Mouse (Mus musculus) lung, embryonic 16.5 days (tissue): Measurements from ENCODE around the gene Dnah6. TPM values are rescaled to one million over a fixed set of nuclear protein-coding genes. Genes with fewer than 3 reads are reported as not detected.

ENCODE experiments used
- ATAC-seq: fragments of 200-750 bp; cut with Nextera tagmentation; 2 replicates; pipeline ENCODE4 v1.8.0; 2017; ENCODE audit warnings: low read depth, mild to moderate bottlenecking, moderate library complexity
- H3K27ac ChIP-seq: fragments of 300-500 bp; sonication (generic); 2 replicates; pipeline ENCODE4 v1.5.1; 2014; ENCODE audit warnings: mild to moderate bottlenecking, control low read depth, low read length
- H3K27me3 ChIP-seq: fragments of 300-500 bp; sonication (generic); 2 replicates; pipeline ENCODE4 v1.6.1; 2014; ENCODE audit warnings: low read depth, low read length, mixed read lengths; ENCODE audit not compliant: control insufficient read depth, insufficient read depth
- H3K36me3 ChIP-seq: fragments of 300-500 bp; sonication (generic); 2 replicates; pipeline ENCODE4 v1.6.1; 2014; ENCODE audit warnings: low read length; ENCODE audit not compliant: control insufficient read depth, insufficient read depth
- H3K4me1 ChIP-seq: fragments of 300-500 bp; sonication (generic); replicated peaks from 2 replicates; pipeline ENCODE4 v1.6.1; 2014; ENCODE audit warnings: low read length, mixed read lengths; ENCODE audit not compliant: control insufficient read depth, insufficient read depth
- H3K4me2 ChIP-seq: fragments of 300-500 bp; sonication (generic); 2 replicates; pipeline ENCODE4 v1.6.1; 2014; ENCODE audit warnings: low read depth, low read length, control low read depth
- H3K4me3 ChIP-seq: fragments of 300-500 bp; sonication (generic); 2 replicates; pipeline ENCODE4 v1.5.1; 2014; ENCODE audit warnings: mild to moderate bottlenecking, low read length, control low read depth
- H3K9ac ChIP-seq: fragments of 300-500 bp; sonication (generic); 2 replicates; pipeline ENCODE4 v1.6.1; 2014; ENCODE audit warnings: low read length, control low read depth
- H3K9me3 ChIP-seq: fragments of 300-500 bp; sonication (generic); 2 replicates; pipeline ENCODE4 v1.6.1; 2016; ENCODE audit warnings: low read length; ENCODE audit not compliant: control insufficient read depth
- whole genome bisulfite sequencing: fragments of 180-500 bp; shearing (Covaris S2); extraction: QIAGEN DNeasy Blood & Tissue Kit; methylation state at CpG from one replicate; pipeline ENCODE4 v1.1.7; 2014; 5-methylcytosine and 5-hydroxymethylcytosine counted together
- polyA plus RNA-seq: library from polyadenylated mRNA; unstranded; fragments of >200 nt; fragmentation: Nextera tagmentation; extraction: Ambion mirVana; gene quantifications from 2 replicates; pipeline ENCODE4 v1.2.1, GENCODE M21; 2015

Gene Dnah6
- polyA plus RNA-seq, 1 experiment from 2014 or later = 0.54 TPM

DNA sequence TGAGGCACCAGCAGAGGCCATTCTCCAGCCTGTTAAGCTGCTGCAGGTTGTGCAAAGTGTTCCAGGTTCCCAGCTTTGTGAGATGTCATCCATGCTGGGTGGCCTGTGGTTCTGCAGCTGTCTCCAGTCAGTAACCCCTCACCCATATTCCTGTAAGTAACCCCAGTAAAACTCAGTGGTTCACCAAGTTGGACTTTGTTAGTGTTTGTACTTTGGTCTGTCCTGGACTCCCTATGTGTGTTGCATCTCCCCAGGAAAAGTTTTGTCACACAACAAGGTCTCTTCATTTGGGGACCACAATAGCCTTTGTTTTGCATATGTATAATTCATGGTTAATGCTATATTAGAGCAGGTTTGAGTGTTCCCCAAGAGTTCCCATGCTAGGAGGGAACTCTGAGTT, 30.9 kb upstream of the Dnah6 start:
- no peak for ATAC-seq
- Histone ChIP-seq H3K27ac (no peak overlapping the region), H3K4me3 (no peak overlapping the region), H3K4me1 (peaks cover 15% of the 10 kb centered on the region), H3K27me3 (no peaks in the 10 kb centered on the region), H3K9ac (no peak overlapping the region), H3K4me2 (no peak overlapping the region), H3K36me3 (peaks cover 5% of the 10 kb centered on the region), H3K9me3 (no peaks in the 10 kb centered on the region)

DNA sequence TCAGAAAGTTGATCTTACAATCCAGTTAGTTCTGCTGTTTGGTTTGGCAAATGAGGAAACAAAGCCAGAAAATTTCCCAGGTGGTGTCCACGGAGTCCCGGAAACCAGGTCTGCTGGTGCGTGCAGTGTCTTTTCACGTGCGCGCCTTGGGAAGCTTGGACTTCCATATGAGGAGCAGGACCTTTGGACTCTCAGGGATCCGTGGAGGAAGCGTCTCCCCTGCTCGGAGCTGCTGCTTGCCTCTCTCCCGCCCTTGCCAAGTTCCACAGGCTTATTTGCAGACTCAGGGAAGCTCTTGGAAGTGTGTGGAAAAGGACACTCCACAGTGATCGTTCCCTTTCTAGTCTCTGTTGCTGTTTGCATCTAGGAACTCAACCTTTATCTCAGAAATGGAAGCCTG, 29.9 kb upstream of the Dnah6 start:
- Histone ChIP-seq H3K4me1 (peaks cover 15% of the 10 kb centered on the region), H3K9ac (no peak overlapping the region), H3K27ac (no peak overlapping the region), H3K4me3 (no peak overlapping the region), H3K4me2 (no peak overlapping the region), H3K9me3 (no peaks in the 10 kb centered on the region), H3K36me3 (no peaks in the 10 kb centered on the region), H3K27me3 (no peaks in the 10 kb centered on the region)
- no peak for ATAC-seq
- 91% methylated on average over 11 of the region's 11 CpGs for WGBS

DNA sequence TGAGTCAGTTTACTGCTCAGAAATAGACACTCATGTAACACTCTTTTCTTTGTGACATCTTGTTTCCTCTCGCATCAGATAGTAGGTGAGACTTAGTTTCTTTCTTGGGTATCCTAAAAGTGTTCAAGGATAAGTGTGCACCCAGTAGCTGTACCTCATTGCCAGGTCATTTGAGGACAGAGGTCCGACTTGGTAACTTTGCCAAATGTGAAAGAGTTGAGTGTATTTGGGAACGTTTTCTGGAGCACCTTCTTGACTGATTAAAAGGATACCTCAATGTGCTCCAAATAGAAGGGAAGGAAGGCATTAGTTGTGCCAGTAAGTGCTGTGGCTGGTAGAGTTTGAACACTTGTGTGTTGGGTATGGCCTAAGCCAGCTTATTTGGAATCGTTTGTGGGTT, 28.4 kb upstream of the Dnah6 start:
- 66% methylated on average over 4 of the region's 4 CpGs for WGBS
- Histone ChIP-seq H3K9ac (no peak overlapping the region), H3K9me3 (no peaks in the 10 kb centered on the region), H3K4me1 (peaks cover 15% of the 10 kb centered on the region), H3K4me3 (no peak overlapping the region), H3K27ac (no peak overlapping the region), H3K27me3 (no peaks in the 10 kb centered on the region), H3K4me2 (peak overlapping the region; percentile 77; the same call in 1 of the 2 replicates), H3K36me3 (no peaks in the 10 kb centered on the region)
- ATAC-seq = no peak

DNA sequence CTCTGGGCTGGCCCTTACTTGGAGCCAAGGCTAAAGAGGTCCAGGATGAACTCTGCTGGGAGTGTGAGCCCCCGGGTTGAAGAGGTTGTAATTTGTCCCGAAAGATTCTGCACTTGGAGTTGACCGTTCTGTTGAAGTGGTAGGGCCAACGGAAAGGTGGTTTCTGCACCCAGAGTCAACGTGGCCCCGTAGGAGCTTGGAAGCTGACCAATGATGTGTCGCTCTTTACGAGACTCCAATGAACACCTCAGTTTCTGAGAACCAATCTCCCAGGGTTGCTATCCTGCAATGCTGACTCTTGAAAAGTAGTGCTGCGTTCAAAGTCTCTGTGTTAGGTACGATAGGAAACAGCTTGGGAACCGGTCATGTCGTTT, 27.6 kb upstream of the Dnah6 start:
- H3K9ac ChIP-seq = peak overlapping the region; percentile 98
- ATAC-seq = no peak; the same call in 1 of the 2 replicates
- peak overlapping the region; percentile 77 for H3K4me2 ChIP-seq
- peak overlapping the region; percentile 96 for H3K4me3 ChIP-seq
- H3K36me3 ChIP-seq = no peaks in the 10 kb centered on the region
- WGBS = 2% methylated on average over 12 of the region's 12 CpGs
- H3K9me3 ChIP-seq = no peaks in the 10 kb centered on the region
- no peak overlapping the region for H3K27ac ChIP-seq
- peaks cover 10% of the 10 kb centered on the region for H3K4me1 ChIP-seq
- H3K27me3 ChIP-seq = no peaks in the 10 kb centered on the region

GRCm38 (mm10) chr6:73248237-73249048, 27.0 kb upstream of the Dnah6 start, which contains the start of gene Suclg1:
Gene Suclg1 (plus strand): TSS chr6:73248382.
- WGBS = under 1% methylated on average over 56 of the region's 58 CpGs
- no peaks in the 10 kb centered on the region for H3K9me3 ChIP-seq
- H3K36me3 ChIP-seq = no peaks in the 10 kb centered on the region
- ATAC-seq = peak; percentile 97
- peak within 1 kb of the TSS; percentile 81 for H3K27ac ChIP-seq
- no peaks in the 10 kb centered on the region for H3K27me3 ChIP-seq
- peak within 1 kb of the TSS; percentile 98 for H3K9ac ChIP-seq
- H3K4me1 ChIP-seq = peaks cover 8% of the 10 kb centered on the region
- H3K4me3 ChIP-seq = peak within 1 kb of the TSS; percentile 96
- peak within 1 kb of the TSS; percentile 77 for H3K4me2 ChIP-seq

DNA sequence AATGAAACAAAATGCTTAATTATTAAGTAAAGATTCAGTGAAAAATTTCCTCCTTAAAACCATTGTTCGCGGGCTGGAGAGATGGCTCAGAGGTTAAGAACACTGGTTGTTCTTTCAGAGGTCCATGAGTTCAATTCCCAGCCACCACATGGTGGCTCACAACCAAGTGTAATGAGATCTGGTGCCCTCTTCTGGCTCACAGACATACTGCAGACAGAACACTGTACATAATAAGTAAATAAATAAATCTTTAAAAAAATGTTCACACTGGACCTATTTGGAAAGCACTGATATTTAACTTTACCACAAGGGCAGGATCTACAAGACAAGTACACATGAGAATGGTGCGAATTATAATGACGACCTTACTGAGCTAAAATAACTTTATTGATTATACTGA, 26.0 kb upstream of the Dnah6 start:
- H3K27me3 ChIP-seq = no peaks in the 10 kb centered on the region
- peak overlapping the region; percentile 96 for H3K4me3 ChIP-seq
- ATAC-seq = no peak
- 38% methylated on average over 4 of the region's 4 CpGs for WGBS
- no peaks in the 10 kb centered on the region for H3K36me3 ChIP-seq
- no peak overlapping the region for H3K9ac ChIP-seq
- no peaks in the 10 kb centered on the region for H3K9me3 ChIP-seq
- no peak overlapping the region for H3K27ac ChIP-seq
- peak overlapping the region; percentile 77 for H3K4me2 ChIP-seq
- peaks cover 8% of the 10 kb centered on the region for H3K4me1 ChIP-seq

DNA sequence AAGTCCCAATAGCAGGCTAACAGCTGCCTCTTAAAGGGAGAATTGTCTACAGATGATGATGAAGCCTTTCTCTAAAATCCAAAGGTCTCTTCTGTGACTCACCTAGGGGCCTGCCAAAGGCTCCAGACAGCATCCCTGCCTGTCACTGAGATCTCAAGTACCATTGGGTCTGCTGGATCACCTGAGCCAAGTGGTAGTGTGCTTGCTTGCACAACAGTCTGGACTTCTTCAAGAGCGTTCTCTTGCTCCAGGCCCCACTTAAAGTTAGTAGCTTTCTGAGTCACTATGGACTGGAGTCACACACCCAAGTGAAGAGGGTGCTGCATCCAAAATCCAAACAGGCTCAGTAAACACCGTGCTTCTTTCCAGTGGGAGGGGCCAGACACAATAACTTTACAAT, 25.4 kb upstream of the Dnah6 start:
- no peak for ATAC-seq
- H3K9ac ChIP-seq = no peak overlapping the region
- no peak overlapping the region for H3K4me3 ChIP-seq
- 72% methylated on average over 2 of the region's 2 CpGs for WGBS
- H3K9me3 ChIP-seq = no peaks in the 10 kb centered on the region
- H3K4me1 ChIP-seq = peaks cover 8% of the 10 kb centered on the region
- H3K27me3 ChIP-seq = no peaks in the 10 kb centered on the region
- no peaks in the 10 kb centered on the region for H3K36me3 ChIP-seq
- H3K27ac ChIP-seq = no peak overlapping the region
- H3K4me2 ChIP-seq = no peak overlapping the region

DNA sequence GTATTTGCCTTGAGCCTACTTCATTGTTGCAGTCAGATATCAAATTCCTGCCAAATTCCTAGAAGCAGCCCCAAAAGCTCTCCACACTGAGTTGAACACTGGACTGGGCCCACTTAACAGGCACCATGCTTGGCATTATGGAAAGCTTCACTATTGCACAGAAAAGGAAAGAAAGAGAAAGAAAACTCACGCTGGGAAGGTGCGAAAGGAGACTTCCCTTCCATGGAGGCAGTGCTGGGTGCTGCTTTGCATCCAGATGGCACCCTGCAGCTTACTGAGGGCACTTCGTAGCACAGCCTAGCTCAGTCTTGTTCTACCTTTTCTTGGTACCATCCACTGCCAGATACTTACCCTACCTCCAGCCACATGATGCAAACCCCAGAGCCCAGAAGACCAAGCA, 14.2 kb upstream of the Dnah6 start:
- H3K9ac ChIP-seq = no peak overlapping the region
- WGBS = 77% methylated on average over 3 of the region's 3 CpGs
- H3K4me3 ChIP-seq = no peak overlapping the region
- H3K9me3 ChIP-seq = no peaks in the 10 kb centered on the region; the same call in 1 of the 2 replicates
- H3K27ac ChIP-seq = no peak overlapping the region
- no peak overlapping the region for H3K4me2 ChIP-seq
- H3K4me1 ChIP-seq = no peaks in the 10 kb centered on the region
- H3K36me3 ChIP-seq = no peaks in the 10 kb centered on the region
- H3K27me3 ChIP-seq = no peaks in the 10 kb centered on the region
- no peak for ATAC-seq

GRCm38 (mm10) chr6:73234302-73234900, 12.9 kb upstream of the Dnah6 start:
- H3K27me3 ChIP-seq = no peaks in the 10 kb centered on the region
- no peak for ATAC-seq

More at GRCm38 (mm10) chr6:73234302-73234900, 12.9 kb upstream of the Dnah6 start:
- no peaks in the 10 kb centered on the region; the same call in 1 of the 2 replicates for H3K9me3 ChIP-seq
- H3K9ac ChIP-seq = no peak overlapping the region
- no peaks in the 10 kb centered on the region for H3K4me1 ChIP-seq
- 72% methylated on average over 6 of the region's 6 CpGs for WGBS
- H3K4me2 ChIP-seq = no peak overlapping the region
- no peak overlapping the region for H3K27ac ChIP-seq
- H3K36me3 ChIP-seq = no peaks in the 10 kb centered on the region
- no peak overlapping the region for H3K4me3 ChIP-seq
